Mouse (Mus musculus) heart, embryonic 15.5 days (tissue): ENCODE measurements around the gene Nr5a2. TPM values are rescaled to one million over a fixed set of nuclear protein-coding genes. Genes with fewer than 3 reads are reported as not detected.

ENCODE experiments used
- ATAC-seq: fragments of 200-750 bp; cut with Nextera tagmentation; replicated peaks from 2 replicates; pipeline ENCODE4 v1.8.0; 2017; ENCODE audit warnings: low read depth, moderate TSS enrichment; ENCODE audit not compliant: insufficient number of reproducible peaks, insufficient read depth, low FRiP score
- H3K27ac ChIP-seq: fragments of 300-500 bp; sonication (generic); 2 replicates; pipeline ENCODE4 v1.5.1; 2015; ENCODE audit warnings: mild to moderate bottlenecking, inconsistent platforms
- H3K27me3 ChIP-seq: fragments of 300-500 bp; sonication (generic); 2 replicates; pipeline ENCODE4 v1.6.1; 2015; ENCODE audit warnings: inconsistent platforms
- H3K36me3 ChIP-seq: fragments of 300-500 bp; sonication (generic); 2 replicates; pipeline ENCODE4 v1.6.1; 2015; ENCODE audit warnings: mild to moderate bottlenecking, inconsistent platforms
- H3K4me1 ChIP-seq: fragments of 300-500 bp; sonication (generic); replicated peaks from 2 replicates; pipeline ENCODE4 v1.6.1; 2015; ENCODE audit warnings: inconsistent platforms
- H3K4me2 ChIP-seq: fragments of 300-500 bp; sonication (generic); 2 replicates; pipeline ENCODE4 v1.6.1; 2015; ENCODE audit warnings: inconsistent platforms, mild to moderate bottlenecking, moderate library complexity
- H3K4me3 ChIP-seq: fragments of 300-500 bp; sonication (generic); 2 replicates; pipeline ENCODE4 v1.5.1; 2015; ENCODE audit warnings: mild to moderate bottlenecking, inconsistent platforms
- H3K9ac ChIP-seq: fragments of 300-500 bp; sonication (generic); 2 replicates; pipeline ENCODE4 v1.6.1; 2015; ENCODE audit warnings: mild to moderate bottlenecking, inconsistent platforms
- H3K9me3 ChIP-seq: fragments of 300-500 bp; sonication (generic); replicated peaks from 2 replicates; pipeline ENCODE4 v1.6.1; 2016; ENCODE audit warnings: inconsistent platforms
- WGBS: fragments of 180-500 bp; shearing (Covaris S2); methylation state at CpG from one replicate; pipeline ENCODE4 v1.1.7; 2015; ENCODE audit warnings: mixed read lengths; 5-methylcytosine and 5-hydroxymethylcytosine counted together
- polyA plus RNA-seq: library from polyadenylated mRNA; unstranded; fragments of >200 nt; fragmentation: Nextera tagmentation; extraction: Ambion mirVana; gene quantifications from 2 replicates; pipeline ENCODE4 v1.2.1, GENCODE M21; 2015

The Nr5a2 gene
- polyA plus RNA-seq = 0.30 and 0.39 TPM in 2 replicates

DNA sequence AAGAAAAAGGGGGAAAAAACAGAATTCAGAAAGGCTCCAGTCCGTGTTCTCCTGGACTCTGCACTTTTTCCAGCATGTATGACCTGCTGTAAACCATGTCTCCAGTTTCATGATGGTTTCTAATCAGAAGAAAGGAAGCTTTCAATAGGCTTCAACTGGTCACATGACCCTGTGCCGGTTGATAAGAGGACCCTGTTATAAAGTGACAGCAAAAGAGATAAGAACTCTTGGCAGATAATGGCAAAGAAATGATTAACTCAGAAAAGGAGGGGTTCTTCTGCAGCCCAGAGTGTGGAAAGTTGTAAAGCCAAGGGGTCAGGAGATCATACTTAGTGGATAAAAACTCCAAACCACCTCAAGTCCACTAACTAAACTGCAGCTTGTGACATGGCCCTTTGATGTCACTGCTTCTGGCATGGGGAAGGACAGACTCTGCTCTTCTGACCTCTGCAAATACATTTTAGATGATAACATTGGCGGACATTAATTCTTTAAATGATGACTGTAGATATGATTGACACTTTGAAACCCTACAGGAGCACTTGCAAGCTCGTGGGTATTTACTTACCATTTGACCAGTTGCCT is at the start of gene Nr5a2:
Gene Nr5a2, minus strand, starts transcription at position 21 of the 585 bp plus-strand sequence.
- H3K27me3 ChIP-seq = peaks cover 22% of the 10 kb centered on the region
- H3K27ac ChIP-seq = no peak within 1 kb of the TSS
- peaks cover 13% of the 10 kb centered on the region; the same call in 1 of the 2 replicates for H3K4me1 ChIP-seq
- no peak within 1 kb of the TSS for H3K9ac ChIP-seq
- no peaks in the 10 kb centered on the region for H3K36me3 ChIP-seq
- no peaks in the 10 kb centered on the region for H3K9me3 ChIP-seq
- no peak within 1 kb of the TSS for H3K4me3 ChIP-seq
- no peak within 1 kb of the TSS for H3K4me2 ChIP-seq
- whole genome bisulfite sequencing = 35% methylated on average over 4 of the region's 4 CpGs
- no peak for ATAC-seq

GRCm38 (mm10) chr1:137008726-137009239 is 48.5 kb upstream of the Nr5a2 start:
- H3K4me2 ChIP-seq = no peak overlapping the region
- no peaks in the 10 kb centered on the region for H3K36me3 ChIP-seq
- no peak overlapping the region for H3K9ac ChIP-seq
- ATAC-seq = no peak
- no peaks in the 10 kb centered on the region for H3K9me3 ChIP-seq
- 49% methylated on average over 6 of the region's 6 CpGs for WGBS
- no peak overlapping the region for H3K27ac ChIP-seq
- no peaks in the 10 kb centered on the region for H3K27me3 ChIP-seq
- no peak overlapping the region for H3K4me3 ChIP-seq
- no peaks in the 10 kb centered on the region for H3K4me1 ChIP-seq

DNA sequence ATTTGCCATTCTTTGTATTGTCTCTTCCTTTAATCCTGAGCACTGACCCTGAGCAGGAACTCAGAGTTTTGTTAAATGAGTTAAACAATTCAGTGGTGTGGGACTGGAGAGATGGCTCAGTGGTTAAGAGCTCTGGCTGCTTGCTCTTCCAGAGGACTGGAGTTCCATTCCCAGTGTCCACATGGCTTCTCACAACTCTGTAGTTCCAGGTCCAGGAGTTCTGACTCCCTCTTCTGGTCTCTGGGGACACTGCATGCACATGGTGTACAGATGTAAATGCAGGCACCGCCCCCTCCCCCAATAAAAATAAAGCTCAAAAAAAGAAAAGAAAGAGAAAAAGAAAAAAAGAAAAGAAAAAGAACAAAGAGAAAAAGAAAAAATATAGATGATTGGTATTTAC is 43.6 kb upstream of the Nr5a2 start:
- Histone ChIP-seq H3K36me3 (no peaks in the 10 kb centered on the region), H3K9me3 (no peaks in the 10 kb centered on the region), H3K4me1 (no peaks in the 10 kb centered on the region), H3K27me3 (no peaks in the 10 kb centered on the region), H3K9ac (no peak overlapping the region), H3K4me2 (no peak overlapping the region), H3K27ac (no peak overlapping the region), H3K4me3 (no peak overlapping the region)
- WGBS = 95% methylated on average over 1 of the region's 1 CpGs
- ATAC-seq = no peak

DNA sequence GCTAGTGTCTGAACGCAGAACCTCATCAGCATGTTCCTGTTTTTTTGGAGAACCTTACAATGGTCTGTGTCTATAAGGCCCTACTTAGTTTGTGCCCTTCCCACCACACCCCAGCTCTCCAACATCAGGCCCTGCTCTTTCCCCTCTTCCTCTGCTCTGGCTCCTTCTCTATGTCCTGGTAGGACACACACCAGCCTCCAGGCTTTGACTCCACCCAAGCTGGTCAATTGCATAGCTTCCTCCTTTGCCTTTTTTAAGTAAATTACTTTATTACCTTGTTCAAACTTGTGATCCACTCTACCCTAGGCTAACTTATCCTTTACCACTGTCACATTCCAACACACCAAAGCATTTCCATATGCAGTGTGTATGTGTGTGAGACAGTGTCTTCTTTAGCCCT is 42.9 kb upstream of the Nr5a2 start:
- Histone ChIP-seq H3K4me2 (no peak overlapping the region), H3K4me3 (no peak overlapping the region), H3K27ac (no peak overlapping the region), H3K9me3 (no peaks in the 10 kb centered on the region), H3K4me1 (no peaks in the 10 kb centered on the region), H3K27me3 (no peaks in the 10 kb centered on the region), H3K36me3 (no peaks in the 10 kb centered on the region), H3K9ac (no peak overlapping the region)
- 80% methylated on average over 1 of the region's 1 CpGs for WGBS
- ATAC-seq = no peak

- no peak overlapping the region for H3K9ac ChIP-seq
- H3K4me1 ChIP-seq = no peaks in the 10 kb centered on the region
- H3K27me3 ChIP-seq = no peaks in the 10 kb centered on the region
- H3K4me2 ChIP-seq = no peak overlapping the region
- H3K27ac ChIP-seq = no peak overlapping the region
- ATAC-seq = no peak
- no peaks in the 10 kb centered on the region for H3K36me3 ChIP-seq
- H3K4me3 ChIP-seq = no peak overlapping the region
- H3K9me3 ChIP-seq = no peaks in the 10 kb centered on the region
- WGBS = 72% methylated on average over 8 of the region's 8 CpGs
Observed at GRCm38 (mm10) chr1:136991762-136992352, 31.6 kb upstream of the Nr5a2 start.

DNA sequence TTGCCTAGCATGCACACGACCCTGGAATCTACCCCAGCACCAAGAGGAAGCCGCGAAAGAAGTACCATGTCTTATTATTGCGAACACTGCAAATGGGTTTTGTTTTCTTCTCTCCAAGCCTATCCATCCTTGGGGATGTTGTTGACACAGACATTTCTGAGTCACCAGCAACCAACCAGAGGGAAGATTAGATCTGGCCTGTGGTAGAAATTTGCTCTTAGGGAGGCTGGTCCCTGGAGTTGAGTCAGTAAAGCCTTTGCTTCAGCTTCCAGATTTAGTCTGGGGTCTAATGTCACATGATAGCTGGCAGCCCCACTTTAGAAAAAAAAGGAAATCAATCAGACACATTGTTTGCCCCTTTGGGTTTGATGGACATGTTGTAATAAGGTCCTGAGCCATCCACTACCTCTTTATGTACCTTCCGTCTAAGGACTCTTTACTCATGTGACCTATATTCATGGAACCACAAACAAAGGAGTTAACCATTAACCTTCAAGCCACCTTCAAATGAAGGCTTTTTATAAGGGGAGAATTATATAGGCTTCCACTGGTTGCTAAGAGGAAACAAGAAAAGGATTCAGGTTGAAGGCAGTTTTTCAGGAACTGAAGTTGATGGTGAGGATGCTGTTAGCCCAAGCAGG is 20.1 kb upstream of the Nr5a2 start:
- no peak overlapping the region for H3K27ac ChIP-seq
- no peak overlapping the region for H3K4me3 ChIP-seq
- WGBS = 78% methylated on average over 5 of the region's 5 CpGs
- ATAC-seq = no peak
- H3K4me1 ChIP-seq = no peaks in the 10 kb centered on the region
- H3K9me3 ChIP-seq = no peaks in the 10 kb centered on the region
- H3K36me3 ChIP-seq = no peaks in the 10 kb centered on the region
- no peak overlapping the region for H3K9ac ChIP-seq
- H3K4me2 ChIP-seq = no peak overlapping the region
- H3K27me3 ChIP-seq = no peaks in the 10 kb centered on the region

GRCm38 (mm10) chr1:136977867-136978266 is 17.6 kb upstream of the Nr5a2 start:
- Histone ChIP-seq H3K4me3 (no peak overlapping the region), H3K9ac (no peak overlapping the region), H3K27me3 (no peaks in the 10 kb centered on the region), H3K36me3 (no peaks in the 10 kb centered on the region), H3K4me1 (no peaks in the 10 kb centered on the region), H3K9me3 (no peaks in the 10 kb centered on the region), H3K27ac (no peak overlapping the region), H3K4me2 (no peak overlapping the region)
- ATAC-seq = no peak
- 82% methylated on average over 3 of the region's 3 CpGs for WGBS

GRCm38 (mm10) chr1:136974040-136974439 is 13.8 kb upstream of the Nr5a2 start:
- Histone ChIP-seq H3K4me1 (no peaks in the 10 kb centered on the region), H3K9me3 (no peaks in the 10 kb centered on the region), H3K4me2 (no peak overlapping the region), H3K9ac (no peak overlapping the region), H3K27me3 (no peaks in the 10 kb centered on the region), H3K4me3 (no peak overlapping the region), H3K27ac (no peak overlapping the region), H3K36me3 (no peaks in the 10 kb centered on the region)
- ATAC-seq = no peak
- 67% methylated on average over 3 of the region's 3 CpGs for WGBS

- 88% methylated on average over 5 of the region's 5 CpGs for WGBS
- no peaks in the 10 kb centered on the region for H3K9me3 ChIP-seq
Observed at GRCm38 (mm10) chr1:136973016-136973415, 12.8 kb upstream of the Nr5a2 start.

DNA sequence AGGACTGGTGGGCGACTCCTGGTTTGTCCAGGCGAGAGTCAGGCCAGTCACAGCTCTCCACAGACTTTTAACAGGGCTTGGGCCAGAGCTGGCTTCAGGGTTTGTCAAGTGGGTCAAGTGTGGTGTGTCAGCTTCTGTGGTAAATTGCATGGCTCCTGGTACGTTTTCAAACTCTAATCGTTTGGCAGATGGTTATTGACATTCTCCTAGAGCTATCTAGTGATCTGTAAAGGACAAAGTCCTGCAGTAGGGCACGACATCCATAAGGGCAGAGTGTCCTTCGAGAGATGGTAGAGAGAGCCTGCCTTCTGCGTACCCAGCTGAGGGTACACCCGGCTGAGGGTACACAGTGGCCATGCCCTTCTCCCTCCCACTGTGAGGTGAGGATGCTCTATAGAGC is 10.7 kb upstream of the Nr5a2 start:
- Histone ChIP-seq H3K4me2 (no peak overlapping the region), H3K9ac (no peak overlapping the region), H3K9me3 (no peaks in the 10 kb centered on the region), H3K36me3 (no peaks in the 10 kb centered on the region), H3K4me1 (no peaks in the 10 kb centered on the region), H3K27ac (no peak overlapping the region), H3K27me3 (no peaks in the 10 kb centered on the region), H3K4me3 (no peak overlapping the region)
- 78% methylated on average over 8 of the region's 8 CpGs for WGBS
- no peak for ATAC-seq

More at GRCm38 (mm10) chr1:136973016-136973415, 12.8 kb upstream of the Nr5a2 start:
- Histone ChIP-seq H3K4me2 (no peak overlapping the region), H3K4me1 (no peaks in the 10 kb centered on the region), H3K27me3 (no peaks in the 10 kb centered on the region), H3K9ac (no peak overlapping the region), H3K36me3 (no peaks in the 10 kb centered on the region), H3K4me3 (no peak overlapping the region), H3K27ac (no peak overlapping the region)
- ATAC-seq = no peak

- no peaks in the 10 kb centered on the region for H3K27me3 ChIP-seq
- H3K4me3 ChIP-seq = no peak overlapping the region
- no peak for ATAC-seq
- no peaks in the 10 kb centered on the region for H3K9me3 ChIP-seq
- 70% methylated on average over 12 of the region's 12 CpGs for WGBS
- no peak overlapping the region for H3K9ac ChIP-seq
- H3K4me2 ChIP-seq = no peak overlapping the region
- H3K36me3 ChIP-seq = no peaks in the 10 kb centered on the region
- H3K27ac ChIP-seq = no peak overlapping the region
- H3K4me1 ChIP-seq = no peaks in the 10 kb centered on the region
Observed at GRCm38 (mm10) chr1:136966728-136967386, 6.6 kb upstream of the Nr5a2 start.
